Mouse (Mus musculus): ENCODE measurements around the gene Plin3.
A peak's percentile ranks its signal among the peaks of the same experiment; 100 is the strongest.

Gene Plin3

DNA sequence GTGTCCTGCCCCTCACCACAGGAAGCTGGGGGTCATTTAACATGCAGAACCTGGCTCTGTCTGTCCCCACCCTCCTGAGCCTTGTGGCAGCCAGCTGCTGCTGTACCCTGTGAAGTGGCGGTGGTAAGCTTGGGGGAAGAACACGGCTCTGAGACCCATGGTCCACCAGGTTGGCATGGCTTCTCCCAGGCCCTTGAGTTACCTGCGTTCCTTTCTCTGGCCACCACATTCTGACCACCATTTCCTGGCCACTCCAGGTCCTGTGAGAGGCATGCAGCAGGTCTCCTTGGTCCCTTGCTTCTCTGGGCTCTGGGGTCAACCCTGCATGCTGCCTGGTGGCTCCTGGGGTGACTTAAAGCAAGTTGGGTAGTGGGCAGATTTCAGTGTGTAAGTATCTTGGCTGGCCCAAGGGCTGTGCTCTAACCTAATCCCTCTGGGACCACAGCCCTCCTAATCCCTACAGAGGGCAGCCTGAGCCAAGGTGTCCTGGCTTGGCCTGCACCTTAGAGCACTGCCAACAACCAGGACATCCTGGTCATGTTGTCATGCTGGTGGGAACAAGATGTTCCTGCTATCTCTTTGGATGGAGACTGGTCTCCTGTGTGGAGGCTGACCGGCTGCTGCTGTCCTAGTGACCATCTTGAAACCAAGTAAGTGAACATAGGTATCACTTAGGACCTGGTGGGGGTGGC lies at the start of gene Plin3:
Plin3 (minus strand) TSS at position 343 of the 692 bp plus-strand sequence.
- no peak for DNase-seq (ENCODE audit: low spot score)

DNA sequence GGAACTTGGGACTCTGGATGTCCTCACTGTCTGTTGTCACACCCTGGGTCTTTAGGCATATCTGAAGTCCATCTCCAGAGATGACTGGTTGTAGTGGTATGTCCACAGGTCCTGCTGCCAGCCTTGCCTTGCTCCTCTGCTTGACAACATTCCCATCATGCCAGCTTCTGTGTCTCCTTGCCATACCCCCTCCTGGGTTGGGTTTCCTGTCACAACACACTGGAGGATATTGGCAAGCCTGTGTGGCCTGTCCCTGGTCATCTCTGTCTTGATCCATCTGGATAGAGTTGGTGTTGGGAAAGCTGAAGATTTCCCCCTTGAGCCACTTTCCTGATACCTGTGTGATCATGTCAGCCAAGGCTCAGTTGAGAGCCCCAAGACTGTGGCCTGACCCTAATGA lies 48.0 kb upstream of the Plin3 start:
- no peak for DNase-seq (ENCODE audit: low spot score)

DNA sequence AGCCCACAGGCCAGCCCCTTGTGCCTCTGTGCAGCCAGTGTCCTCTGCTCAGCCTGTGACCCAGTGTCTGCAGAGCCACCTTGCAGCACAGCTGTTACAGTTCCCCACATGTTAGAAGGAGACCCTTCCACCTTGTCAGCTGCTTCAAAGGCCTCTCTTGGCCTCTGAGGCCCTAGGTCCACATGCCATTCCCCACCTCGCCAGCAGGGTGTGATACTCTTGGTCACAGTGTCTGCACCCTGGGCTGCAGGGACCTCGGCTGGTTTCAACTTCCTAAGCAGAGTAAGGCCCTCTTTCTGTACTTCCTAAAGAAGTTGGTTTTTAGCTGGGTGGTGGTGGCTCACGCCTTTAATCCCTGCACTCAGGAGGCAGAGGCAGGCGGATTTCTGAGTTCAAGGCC lies 46.2 kb upstream of the Plin3 start:
- no peak for DNase-seq (ENCODE audit: low spot score)

DNA sequence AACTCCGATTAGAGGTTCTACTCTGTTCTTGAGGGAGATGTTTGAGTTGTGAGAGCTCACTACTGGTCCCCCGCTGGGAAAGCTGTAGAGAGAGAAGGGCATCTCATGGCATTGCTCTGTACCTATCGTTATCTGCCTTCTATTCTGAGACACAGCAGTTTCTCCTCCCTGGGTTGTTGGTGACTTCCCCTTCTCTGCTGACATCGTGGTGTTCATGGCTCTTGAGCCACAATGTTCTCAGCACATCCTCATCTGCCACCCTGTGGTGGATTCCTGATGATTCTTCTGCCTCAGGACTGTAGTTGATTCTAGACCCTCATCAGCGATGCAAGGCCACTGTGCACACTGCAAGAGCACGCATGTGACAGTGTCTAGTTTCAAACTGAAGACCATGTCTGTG lies 45.1 kb upstream of the Plin3 start:
- no peak for DNase-seq (ENCODE audit: low spot score)

GRCm38 (mm10) chr17:56337190-56337589 lies 44.5 kb upstream of the Plin3 start:
- no peak for DNase-seq (ENCODE audit: low spot score)

DNA sequence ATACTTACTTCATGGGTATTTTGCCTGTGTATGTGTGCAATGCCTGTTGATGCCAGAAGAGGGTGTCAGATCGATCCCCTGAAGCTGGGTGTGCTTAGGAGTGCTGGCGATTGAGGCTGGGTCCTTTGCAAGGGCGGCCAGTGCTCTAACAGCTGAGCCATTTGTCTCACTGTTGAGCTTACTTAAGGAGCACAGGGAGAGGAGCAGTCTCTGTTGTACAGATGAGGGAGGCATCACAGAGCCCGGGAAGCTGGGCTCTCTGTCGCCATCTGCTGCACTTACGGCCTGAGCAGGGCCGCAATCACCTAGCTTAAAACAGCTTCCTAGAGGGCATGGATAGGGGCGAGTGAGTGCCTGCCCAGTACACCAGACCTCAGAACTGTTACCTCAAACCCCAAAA lies 40.3 kb upstream of the Plin3 start:
- no peak for DNase-seq (ENCODE audit: low spot score)

DNA sequence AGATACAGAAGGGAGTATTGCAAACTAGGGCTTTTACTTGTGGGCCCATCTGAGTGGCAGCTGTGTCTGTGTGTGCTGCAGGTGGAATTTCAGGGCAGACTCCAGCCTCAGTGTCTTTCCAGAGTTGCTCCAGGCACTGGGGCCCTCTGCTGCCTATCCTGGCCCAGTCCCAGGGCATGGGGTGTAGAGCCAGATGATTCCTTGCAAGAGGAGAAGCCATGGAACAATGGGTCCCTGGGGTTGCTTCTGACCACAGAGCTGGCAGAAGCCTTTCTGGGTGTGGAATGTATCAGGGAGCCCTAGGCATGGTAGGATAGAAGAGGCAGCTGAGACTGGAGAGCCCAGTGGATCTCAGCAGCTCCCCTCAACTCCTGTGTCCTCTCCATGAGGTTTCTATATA lies 38.6 kb upstream of the Plin3 start:
- DNase-seq (ENCODE audit: low spot score): no peak

DNA sequence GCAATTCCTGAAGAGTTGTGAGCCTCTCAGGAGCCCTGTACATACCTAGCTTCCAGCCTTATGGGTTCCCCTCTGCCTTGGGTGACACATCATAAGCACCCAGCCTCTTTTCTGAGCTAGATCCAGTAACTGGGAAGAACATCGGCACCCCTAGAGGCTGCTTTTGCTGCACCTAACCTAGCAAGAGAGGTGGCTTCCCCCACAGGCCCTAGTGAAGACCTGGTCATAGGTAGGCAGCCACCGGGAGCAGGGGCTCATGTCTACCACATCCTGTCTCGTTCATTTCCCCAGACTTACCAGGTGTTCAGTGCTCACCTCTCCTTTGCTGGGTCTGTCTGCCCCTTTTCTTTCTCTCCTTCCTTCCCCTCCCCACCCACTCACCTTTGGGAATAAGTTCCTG lies 37.7 kb upstream of the Plin3 start:
- no peak for DNase-seq (ENCODE audit: low spot score)

DNA sequence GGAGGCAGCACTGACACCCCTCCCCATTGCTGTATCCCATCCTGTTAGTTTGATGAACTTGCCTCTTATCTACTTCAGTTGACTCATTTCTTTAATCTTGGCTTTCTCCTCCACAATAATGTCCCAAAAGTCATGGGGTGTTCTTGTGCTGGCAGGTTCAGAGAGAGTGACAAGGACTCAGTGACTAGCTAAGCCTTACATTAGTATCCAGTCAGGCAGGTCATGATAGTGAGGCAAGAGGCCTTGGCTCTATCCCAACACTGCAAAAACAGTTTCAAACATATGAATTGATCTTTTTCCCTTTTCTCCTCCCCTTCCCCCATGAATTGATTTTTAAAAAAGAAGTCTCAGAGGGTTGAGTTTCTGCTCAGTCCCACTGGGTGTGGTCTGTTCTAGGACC lies 36.6 kb upstream of the Plin3 start:
- DNase-seq (ENCODE audit: low spot score): no peak

GRCm38 (mm10) chr17:56326153-56327147 lies 33.8 kb upstream of the Plin3 start:
- DNase-seq (ENCODE audit: low spot score): no peak

DNA sequence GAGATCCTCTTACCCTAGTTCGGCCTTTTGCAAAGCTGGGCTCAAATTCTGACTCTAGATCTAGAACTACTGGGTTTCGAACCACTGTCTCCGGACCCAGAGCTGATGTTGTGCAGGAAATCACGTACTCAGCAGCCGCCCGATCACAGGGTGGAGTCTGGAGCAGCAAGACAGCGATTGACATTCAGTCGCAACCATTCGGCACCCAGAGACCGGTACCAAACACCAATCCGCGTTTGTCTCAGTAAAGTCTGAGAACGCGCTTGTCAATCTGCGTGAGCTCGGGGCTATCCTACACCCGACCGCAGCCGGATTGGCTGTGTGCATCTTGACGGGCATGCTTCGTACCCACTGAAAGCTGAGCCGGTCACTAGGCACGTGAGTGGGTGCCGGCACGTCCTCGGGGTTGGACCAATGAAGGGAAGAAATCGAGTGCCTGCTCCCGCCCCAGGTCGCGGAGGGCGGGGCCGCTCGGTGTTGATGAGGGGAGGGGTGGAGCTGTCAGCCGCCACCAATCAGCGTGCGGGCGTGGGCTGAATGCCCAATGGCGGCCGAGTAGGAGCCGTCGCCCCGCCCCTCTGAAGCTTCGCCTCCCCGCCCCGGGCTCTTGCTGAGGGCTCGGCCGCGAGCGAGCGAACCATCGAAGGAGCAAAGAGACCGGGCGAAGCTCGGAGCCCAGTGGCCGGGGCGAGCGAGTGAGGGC lies 32.9 kb upstream of the Plin3 start, which contains the start of gene Kdm4b:
Kdm4b (plus strand) TSS at position 613 of the 703 bp plus-strand sequence.
- peak; percentile 94 for DNase-seq (ENCODE audit: low spot score)

DNA sequence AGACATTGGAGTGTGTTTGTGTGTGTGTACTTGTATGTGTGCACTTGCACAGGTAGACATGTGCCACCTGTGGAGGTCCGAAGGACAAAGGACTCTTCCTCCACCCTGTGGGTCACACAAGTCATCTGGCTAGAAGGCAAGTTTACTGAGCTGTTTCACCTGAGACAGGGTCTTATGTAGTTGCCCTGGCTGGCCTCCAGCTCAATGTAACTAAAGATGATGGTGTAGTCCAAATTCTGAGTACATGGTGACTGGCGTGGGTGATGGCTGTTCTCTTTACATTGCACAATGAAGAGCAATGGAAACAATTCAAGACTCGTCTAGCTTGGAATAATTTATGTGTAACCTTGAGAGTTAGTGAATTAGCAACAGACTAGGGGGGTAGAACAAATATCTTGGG lies 31.7 kb upstream of the Plin3 start:
- no peak for DNase-seq (ENCODE audit: low spot score)

- no peak for DNase-seq (ENCODE audit: low spot score)
Measured at GRCm38 (mm10) chr17:56309191-56309945, 16.7 kb upstream of the Plin3 start.

GRCm38 (mm10) chr17:56308088-56308487 lies 15.4 kb upstream of the Plin3 start:
- DNase-seq (ENCODE audit: low spot score): no peak

GRCm38 (mm10) chr17:56305826-56306225 lies 13.2 kb upstream of the Plin3 start:
- no peak for DNase-seq (ENCODE audit: low spot score)

DNA sequence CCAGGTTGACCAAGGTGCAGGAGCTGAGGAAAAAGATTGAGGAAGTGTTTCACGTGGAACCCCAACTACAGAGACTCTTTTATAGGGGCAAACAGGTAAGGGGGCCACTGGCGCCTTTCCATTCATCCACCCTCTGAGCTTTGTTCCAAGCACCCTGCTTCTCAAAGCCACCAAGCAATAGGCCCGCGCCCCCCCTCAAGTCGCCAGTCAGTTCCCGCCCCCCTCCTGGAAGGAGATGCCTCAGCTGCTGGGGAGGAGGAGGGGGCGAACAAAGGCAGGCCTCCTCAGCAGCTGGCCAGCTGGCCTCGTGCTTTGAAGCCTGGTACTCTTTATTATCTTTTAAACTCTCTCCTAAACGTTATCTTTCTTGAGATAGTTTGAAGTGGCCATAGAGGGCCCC lies 12.5 kb upstream of the Plin3 start:
- no peak for DNase-seq (ENCODE audit: low spot score)

DNA sequence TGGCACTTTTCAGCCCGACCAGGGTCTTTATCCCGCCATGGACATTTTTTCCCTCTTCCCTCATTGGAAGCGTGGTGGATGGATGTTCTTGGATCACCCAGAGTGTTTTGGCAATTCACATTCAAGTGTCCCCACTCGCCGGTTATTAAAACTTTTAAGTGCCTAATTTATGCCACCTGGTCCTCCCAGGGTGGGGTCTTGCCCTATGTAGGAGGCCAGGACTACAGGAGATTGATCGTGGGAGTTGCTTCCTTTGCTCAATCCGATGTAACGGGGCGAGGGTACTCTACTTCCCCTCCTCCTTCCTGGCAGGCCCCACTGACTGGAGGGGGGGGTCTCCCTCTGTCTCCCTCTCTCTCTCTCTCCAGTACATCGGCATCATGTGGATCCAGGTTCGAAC lies 12.0 kb upstream of the Plin3 start:
- DNase-seq (ENCODE audit: low spot score): no peak

GRCm38 (mm10) chr17:56303847-56304586 lies 11.3 kb upstream of the Plin3 start:
- DNase-seq (ENCODE audit: low spot score): peak; percentile 89

DNA sequence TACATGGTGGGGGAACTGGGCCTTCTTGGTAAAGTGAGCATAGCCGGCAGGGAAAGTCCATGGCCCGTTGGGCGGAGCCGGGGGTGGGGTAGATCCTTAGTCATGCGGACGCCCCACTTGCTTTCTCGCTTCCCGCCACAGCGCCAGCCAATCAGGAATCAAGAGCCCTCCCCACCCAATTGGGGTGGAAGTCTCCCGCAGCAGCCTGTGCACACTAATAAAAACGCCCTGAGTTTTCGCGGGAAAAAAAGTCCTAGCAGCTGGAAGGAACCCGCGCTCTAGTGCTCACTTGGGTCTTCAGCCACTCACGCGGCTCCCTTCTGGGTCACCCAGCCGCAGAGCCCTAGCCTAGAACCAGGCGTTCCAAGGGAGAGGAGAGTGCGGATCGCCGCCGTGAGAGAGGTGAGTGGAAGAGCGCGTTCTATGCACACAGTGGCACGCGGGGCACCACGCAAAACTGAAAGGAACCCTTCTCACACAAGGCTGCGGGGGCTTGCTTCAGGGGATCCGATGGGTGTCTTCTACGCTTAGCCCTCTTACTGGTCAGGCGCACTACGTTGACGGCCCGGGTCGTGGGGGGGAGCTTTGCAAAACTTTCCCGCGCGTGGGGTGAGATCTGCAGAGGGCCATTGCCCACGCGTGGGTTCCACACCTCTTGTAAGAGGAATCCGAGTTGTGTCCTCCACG lies 10.6 kb upstream of the Plin3 start, which contains the start of gene Uhrf1:
Uhrf1 (plus strand) TSS at position 162 of the 687 bp plus-strand sequence.
- no peak for DNase-seq (ENCODE audit: low spot score)

DNA sequence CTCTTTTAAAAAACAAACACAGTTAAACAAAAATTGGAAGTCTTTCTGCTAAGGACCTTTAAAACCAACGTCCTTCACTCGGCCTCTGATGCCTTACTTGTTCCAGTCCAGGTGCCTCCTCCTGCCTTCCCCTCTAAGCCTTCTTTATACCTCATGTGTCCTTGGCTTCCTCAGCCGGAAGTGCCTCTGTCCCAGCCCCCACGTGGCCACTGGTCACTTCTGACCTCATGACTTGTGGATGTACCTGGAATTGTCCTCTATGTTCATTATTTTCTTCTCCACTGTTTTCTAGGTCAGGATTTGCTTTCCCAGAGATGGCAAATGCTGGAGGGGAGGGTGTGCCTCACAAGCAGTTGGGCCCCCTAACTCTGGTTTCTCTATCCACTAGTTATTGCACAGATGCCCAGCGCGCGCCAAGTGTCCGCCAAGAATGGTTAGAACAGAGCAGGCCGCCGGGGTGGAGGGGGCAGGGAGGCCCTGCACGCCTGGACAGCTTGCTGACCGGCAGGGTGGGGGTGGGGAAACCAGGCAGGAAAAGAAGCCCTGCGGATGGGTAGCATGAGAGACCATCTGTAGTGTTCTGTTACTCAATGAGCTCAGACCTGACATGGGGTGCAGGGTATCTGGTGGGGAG lies 9.8 kb upstream of the Plin3 start:
- no peak for DNase-seq (ENCODE audit: low spot score)
